Mouse (Mus musculus) midbrain, postnatal 0 days (tissue): ENCODE measurements around the gene Endod1. TPM values are rescaled to one million over a fixed set of nuclear protein-coding genes. Genes with fewer than 3 reads are reported as not detected.
A peak's percentile ranks its signal among the peaks of the same experiment; 100 is the strongest.

Experiments used
- ATAC-seq: fragments of 200-750 bp; cut with Nextera tagmentation; 2 replicates; pipeline ENCODE4 v1.8.0; 2017; ENCODE audit warnings: moderate number of reproducible peaks, mild to moderate bottlenecking, moderate TSS enrichment, moderate library complexity; ENCODE audit not compliant: low FRiP score
- DNase-seq: peaks from one replicate; pipeline ENCODE4 v3.0.0-alpha.2; 2015; ENCODE audit warnings: low spot score
- H3K27ac ChIP-seq: fragments of 300-500 bp; sonication (generic); 2 replicates; pipeline ENCODE4 v1.5.1; 2014; ENCODE audit warnings: low read depth, mild to moderate bottlenecking, low read length, mixed read lengths
- H3K27me3 ChIP-seq: fragments of 300-500 bp; sonication (generic); 2 replicates; pipeline ENCODE4 v1.6.1; 2014; ENCODE audit warnings: low read length, control low read depth, mixed read lengths; ENCODE audit not compliant: insufficient read depth
- H3K36me3 ChIP-seq: fragments of 300-500 bp; sonication (generic); 2 replicates; pipeline ENCODE4 v1.6.1; 2014; ENCODE audit warnings: low read length, control low read depth, mixed read lengths; ENCODE audit not compliant: insufficient read depth
- H3K4me1 ChIP-seq: fragments of 300-500 bp; sonication (generic); 2 replicates; pipeline ENCODE4 v1.6.1; 2014; ENCODE audit warnings: mild to moderate bottlenecking, control low read depth, antibody characterized with exemption, low read length, mixed read lengths; ENCODE audit not compliant: insufficient read depth
- H3K4me2 ChIP-seq: fragments of 300-500 bp; sonication (generic); 2 replicates; pipeline ENCODE4 v1.6.1; 2014; ENCODE audit warnings: low read depth, mild to moderate bottlenecking, low read length, mixed read lengths; ENCODE audit not compliant: poor library complexity, severe bottlenecking
- H3K4me3 ChIP-seq: fragments of 300-500 bp; sonication (generic); 2 replicates; pipeline ENCODE4 v1.5.1; 2014; ENCODE audit warnings: low read depth, mild to moderate bottlenecking, low read length, moderate library complexity
- H3K9ac ChIP-seq: fragments of 300-500 bp; sonication (generic); replicated peaks from 2 replicates; pipeline ENCODE4 v1.6.1; 2014; ENCODE audit warnings: mild to moderate bottlenecking, low read length, moderate library complexity, mixed read lengths; ENCODE audit not compliant: poor library complexity, severe bottlenecking
- H3K9me3 ChIP-seq: fragments of 300-500 bp; sonication (generic); 2 replicates; pipeline ENCODE4 v1.6.1; 2016; ENCODE audit warnings: low read length, control low read depth
- CTCF ChIP-seq: IDR thresholded peaks from 2 replicates; pipeline ENCODE4 v1.5.1; 2016; ENCODE audit warnings: antibody characterized with exemption, mild to moderate bottlenecking
- WGBS: fragments of 180-500 bp; shearing (Covaris S2); extraction: QIAGEN DNeasy Blood & Tissue Kit; methylation state at CpG from one replicate; pipeline ENCODE4 v1.1.7; 2014; 5-methylcytosine and 5-hydroxymethylcytosine counted together
- polyA plus RNA-seq: library from polyadenylated mRNA; unstranded; fragments of >200 nt; fragmentation: Nextera tagmentation; extraction: Ambion mirVana; gene quantifications from 2 replicates; pipeline ENCODE4 v1.2.1, GENCODE M21; 2015
- total RNA-seq: library from RNA; depleted of rRNA; stranded (reverse); fragments of >200 nt; gene quantifications from 2 replicates; pipeline ENCODE4 v1.2.3, GENCODE M21; 2014; rRNA removed

The Endod1 gene
- total and polyA plus RNA-seq, 2 experiments from 2014 or later = 40.6 to 92.3 TPM

- Histone ChIP-seq H3K4me3 (no peak overlapping the region), H3K9me3 (no peaks in the 10 kb centered on the region), H3K4me1 (no peaks in the 10 kb centered on the region), H3K36me3 (peaks cover 20% of the 10 kb centered on the region), H3K27ac (no peak overlapping the region), H3K4me2 (no peak overlapping the region), H3K9ac (no peak overlapping the region), H3K27me3 (no peaks in the 10 kb centered on the region)
- DNase-seq = peak; percentile 37
- no peak for ATAC-seq
- TF ChIP-seq CTCF = no peak
- 26% methylated on average over 9 of the region's 9 CpGs for WGBS
These were observed 76.9 kb downstream of the Endod1 start for GRCm38 (mm10) chr9:14304262-14304968.

Other genes starting within 250 kb of the Endod1 start
- gene Sesn3, start 106.4 kb downstream of the Endod1 start, total RNA-seq = 59.2 and 73.0 TPM in 2 replicates
- 18.2 and 22.9 TPM in 2 replicates for gene Sesn3, start 106.4 kb downstream of the Endod1 start, polyA plus RNA-seq
- 1.4 and 2.2 TPM in 2 replicates for gene Kdm4d, start 119.0 kb upstream of the Endod1 start, total RNA-seq
- 1.6 and 2.1 TPM in 2 replicates for gene Kdm4d, start 119.0 kb upstream of the Endod1 start, polyA plus RNA-seq
- gene Cwc15, start 119.1 kb upstream of the Endod1 start, total RNA-seq = 50.4 and 57.5 TPM in 2 replicates
- gene Cwc15, start 119.1 kb upstream of the Endod1 start, polyA plus RNA-seq = 140 and 142 TPM in 2 replicates